Comparison of ENCODE assay signal across 8 mouse cellular contexts in genomic region chr16:13780353-13781036, GRCm38 (mm10). TPM values are rescaled to one million over a fixed set of nuclear protein-coding genes. Genes with fewer than 3 reads are reported as not detected.
DNase-seq lines count a peak whose midpoint lies in the region; ATAC-seq lines count a peak whose summit lies in the region.

TSS of gene Rrn3 (plus strand) at chr16:13780708.

- under 1% methylated on average over 57 of the region's 57 CpGs for WGBS in heart, embryonic 14.5 days
- WGBS in liver, embryonic 13.5 days (ENCODE audit: insufficient replicate concordance), result under 1% methylated on average over 57 of the region's 57 CpGs
- WGBS in stomach, embryonic 16.5 days, result under 1% methylated on average over 57 of the region's 57 CpGs

- peak within 1 kb of the TSS; percentile 73 to 87 for H3K4me3 ChIP-seq in heart, embryonic 14.5 days (ENCODE audit: control insufficient read depth in 1 of 2, insufficient read depth in 1 of 2, low read depth in 1 of 2, low read length in 2 of 2)
- H3K4me3 ChIP-seq in liver, embryonic 13.5 days (replicated peaks), result peak within 1 kb of the TSS; percentile 84
- H3K4me3 ChIP-seq in stomach, embryonic 16.5 days (replicated peaks; ENCODE audit: low read length), result peak within 1 kb of the TSS; percentile 71

- H3K36me3 ChIP-seq in heart, embryonic 14.5 days (ENCODE audit: control insufficient read depth, insufficient read depth, low read length), result peaks cover 30% of the 10 kb centered on the region
- H3K36me3 ChIP-seq in liver, embryonic 13.5 days, result peaks cover 32% of the 10 kb centered on the region
- peaks cover 10% of the 10 kb centered on the region for H3K36me3 ChIP-seq in stomach, embryonic 16.5 days (ENCODE audit: control insufficient read depth, insufficient read depth, low read length)

- H3K4me2 ChIP-seq in heart, embryonic 14.5 days (ENCODE audit: low read length), result peak within 1 kb of the TSS; percentile 82
- H3K4me2 ChIP-seq in liver, embryonic 13.5 days, result peak within 1 kb of the TSS; percentile 80
- H3K4me2 ChIP-seq in stomach, embryonic 16.5 days (ENCODE audit: low read depth, low read length), result peak within 1 kb of the TSS; percentile 77

- peak; percentile 99 for ATAC-seq in CD4-positive, CD25-positive, alpha-beta regulatory T cell, adult 4 months
- ATAC-seq in heart, embryonic 14.5 days (ENCODE audit: insufficient number of reproducible peaks, insufficient read depth, low FRiP score, low read depth), result peak; percentile 95
- ATAC-seq in liver, embryonic 13.5 days (ENCODE audit: low read depth), result peak; percentile 97
- peak; percentile 98 for ATAC-seq in stomach, embryonic 16.5 days (ENCODE audit: insufficient read depth, low FRiP score)

- peak within 1 kb of the TSS; percentile 87 for H3K9ac ChIP-seq in heart, embryonic 14.5 days (ENCODE audit: low read length)
- H3K9ac ChIP-seq in liver, embryonic 13.5 days, result peak within 1 kb of the TSS; percentile 86
- peak within 1 kb of the TSS; percentile 92 for H3K9ac ChIP-seq in stomach, embryonic 16.5 days (ENCODE audit: low read length)

- H3K9me3 ChIP-seq in heart, embryonic 14.5 days (ENCODE audit: control insufficient read depth, low read length), result 0 out of 2 replicates have a peak, but pooled peaks cover 9% of the 10 kb centered on the region
- H3K9me3 ChIP-seq in liver, embryonic 13.5 days (replicated peaks), result 0 out of 2 replicates have a peak, but pooled peaks cover 8% of the 10 kb centered on the region
- no peaks in the 10 kb centered on the region for H3K9me3 ChIP-seq in stomach, embryonic 16.5 days (replicated peaks; ENCODE audit: control insufficient read depth, low read length)

- peak within 1 kb of the TSS; percentile 81 for H3K27ac ChIP-seq in heart, embryonic 14.5 days (replicated peaks in 1 of 2; ENCODE audit: control insufficient read depth in 1 of 2, insufficient read depth in 1 of 2, low read depth in 2 of 2, low read length in 2 of 2)
- peak within 1 kb of the TSS; percentile 78 for H3K27ac ChIP-seq in liver, embryonic 13.5 days
- H3K27ac ChIP-seq in stomach, embryonic 16.5 days (ENCODE audit: low read length), result peak within 1 kb of the TSS; percentile 87

- H3K4me1 ChIP-seq in heart, embryonic 14.5 days (ENCODE audit: control insufficient read depth in 2 of 2, insufficient read depth in 2 of 2, low read length in 2 of 2), result peaks cover 7 to 12% of the 10 kb centered on the region in 2 experiments
- H3K4me1 ChIP-seq in liver, embryonic 13.5 days (replicated peaks), result peaks cover 22% of the 10 kb centered on the region
- peaks cover 9% of the 10 kb centered on the region for H3K4me1 ChIP-seq in stomach, embryonic 16.5 days (ENCODE audit: control insufficient read depth, insufficient read depth, low read length)

- DNase-seq in c-Kit-negative CD71-positive TER-119-positive erythroid progenitor cells, embryonic 14.5 days (ENCODE audit: low read depth, low spot score), result peak; percentile 65
- peak; percentile 75 for DNase-seq in fibroblast of lung, adult 2 months (ENCODE audit: low read depth)
- peak; percentile 93 for DNase-seq in kidney, postnatal 14 days
- peak; percentile 81 for DNase-seq in liver, embryonic 13.5 days
- DNase-seq in neural tube, embryonic 10.5 days (ENCODE audit: extremely low spot score, low spot score), result peak; percentile 88

- H3K27me3 ChIP-seq in heart, embryonic 14.5 days (ENCODE audit: control insufficient read depth, insufficient read depth, low read length), result no peaks in the 10 kb centered on the region
- H3K27me3 ChIP-seq in liver, embryonic 13.5 days, result no peaks in the 10 kb centered on the region
- no peaks in the 10 kb centered on the region for H3K27me3 ChIP-seq in stomach, embryonic 16.5 days (ENCODE audit: control insufficient read depth, insufficient read depth, low read length)

RNA-seq across cellular contexts. Expression of gene Rrn3, which starts in this region (rescaled TPM):
- 10 to 100 TPM; 54.1 to 65.3 TPM for polyA plus RNA-seq in CD4-positive, CD25-positive, alpha-beta regulatory T cell, adult 4 months (2017; shearing (Covaris generic))
- 49.8 and 54.5 TPM in 2 replicates for polyA plus RNA-seq in heart, embryonic 14.5 days (2014; fragmentation: Nextera tagmentation; extraction: Ambion mirVana)
- polyA plus RNA-seq in liver, embryonic 13.5 days (2015; fragmentation: Nextera tagmentation; extraction: Ambion mirVana), result 34.9 and 41.0 TPM in 2 replicates
- 55.2 and 56.2 TPM in 2 replicates for polyA plus RNA-seq in stomach, embryonic 16.5 days (2015; fragmentation: Nextera tagmentation; extraction: Ambion mirVana)

Comparison
In these comparisons a context has a peak if more than half of its experiments do, and no peak if none do; other contexts are left out.
1. Peak in every context shown above with its lines: DNase-seq, ATAC-seq, H3K4me3 ChIP-seq and H3K27ac ChIP-seq.